Mouse (Mus musculus) lung, postnatal 10 days (tissue): ENCODE results near the gene Pou4f2.

Source experiments
- DNase-seq: peaks from one replicate; pipeline ENCODE4 v3.0.0; 2021

Gene Pou4f2

GRCm38 (mm10) chr8:78390756-78391155 is 45.7 kb downstream of the Pou4f2 start:
- no peak for DNase-seq
